Mouse (Mus musculus): Measurements from ENCODE around the gene Gch1.
"Not testable (repeated sequence)": the region's sequence is repeated elsewhere in the genome, so short reads cannot be mapped to it uniquely, and the experiment has no call there.

The Gch1 gene

GRCm38 (mm10) chr14:47165741-47166140 lies 23.5 kb downstream of the Gch1 start:
- no peak for DNase-seq (ENCODE audit: low read depth, low spot score)

- DNase-seq (ENCODE audit: low read depth, low spot score): no peak
Measured at GRCm38 (mm10) chr14:47165117-47165516, 24.1 kb downstream of the Gch1 start.

- no peak for DNase-seq (ENCODE audit: low read depth, low spot score)
Measured at GRCm38 (mm10) chr14:47161921-47162427, 27.2 kb downstream of the Gch1 start.

GRCm38 (mm10) chr14:47160051-47160640 lies 29.1 kb downstream of the Gch1 start:
- DNase-seq (ENCODE audit: low read depth, low spot score): no peak

- no peak for DNase-seq (ENCODE audit: low read depth, low spot score)
Measured at GRCm38 (mm10) chr14:47154303-47154702, 34.9 kb downstream of the Gch1 start.

GRCm38 (mm10) chr14:47151306-47151705 lies 37.9 kb downstream of the Gch1 start:
- DNase-seq (ENCODE audit: low read depth, low spot score): no peak

GRCm38 (mm10) chr14:47144326-47144725 lies 44.9 kb downstream of the Gch1 start:
- no peak for DNase-seq (ENCODE audit: low read depth, low spot score)

GRCm38 (mm10) chr14:47138853-47139252 lies 50.4 kb downstream of the Gch1 start:
- no peak for DNase-seq (ENCODE audit: low read depth, low spot score)

GRCm38 (mm10) chr14:47136637-47137036 lies 52.6 kb downstream of the Gch1 start:
- no peak for DNase-seq (ENCODE audit: low read depth, low spot score)

- no peak for DNase-seq (ENCODE audit: low read depth, low spot score)
Measured at GRCm38 (mm10) chr14:47133948-47134347, 55.3 kb downstream of the Gch1 start.

GRCm38 (mm10) chr14:47127987-47128386 lies 61.2 kb downstream of the Gch1 start:
- DNase-seq (ENCODE audit: low read depth, low spot score): no peak

GRCm38 (mm10) chr14:47117522-47117921 lies 71.7 kb downstream of the Gch1 start:
- no peak for DNase-seq (ENCODE audit: low read depth, low spot score)

- DNase-seq (ENCODE audit: low read depth, low spot score): no peak
Measured at GRCm38 (mm10) chr14:47116062-47116762, 73.0 kb downstream of the Gch1 start.

- DNase-seq (ENCODE audit: low read depth, low spot score): no peak
Measured at GRCm38 (mm10) chr14:47115154-47115553, 74.1 kb downstream of the Gch1 start.

- DNase-seq (ENCODE audit: low read depth, low spot score): no peak
Measured at GRCm38 (mm10) chr14:47111341-47111740, 77.9 kb downstream of the Gch1 start.

GRCm38 (mm10) chr14:47110391-47110790 lies 78.8 kb downstream of the Gch1 start:
- not testable (repeated sequence) for DNase-seq (ENCODE audit: low read depth, low spot score)

GRCm38 (mm10) chr14:47107461-47107860 lies 81.8 kb downstream of the Gch1 start:
- DNase-seq (ENCODE audit: low read depth, low spot score): no peak

GRCm38 (mm10) chr14:47105755-47106154 lies 83.5 kb downstream of the Gch1 start:
- no peak for DNase-seq (ENCODE audit: low read depth, low spot score)

- DNase-seq (ENCODE audit: low read depth, low spot score): no peak
Measured at GRCm38 (mm10) chr14:47105174-47105557, 84.0 kb downstream of the Gch1 start.

GRCm38 (mm10) chr14:47104246-47105173 lies 84.7 kb downstream of the Gch1 start:
- no peak for DNase-seq (ENCODE audit: low read depth, low spot score)

All from ES-CJ7 (cell line).